Mouse (Mus musculus): Measurements from ENCODE around the gene Agmo. TPM values are rescaled to one million over a fixed set of nuclear protein-coding genes. Genes with fewer than 3 reads are reported as not detected.

Agmo gene
- polyA plus RNA-seq (2012; rRNA removed) = 1.5 and 3.1 TPM in 2 replicates

DNA sequence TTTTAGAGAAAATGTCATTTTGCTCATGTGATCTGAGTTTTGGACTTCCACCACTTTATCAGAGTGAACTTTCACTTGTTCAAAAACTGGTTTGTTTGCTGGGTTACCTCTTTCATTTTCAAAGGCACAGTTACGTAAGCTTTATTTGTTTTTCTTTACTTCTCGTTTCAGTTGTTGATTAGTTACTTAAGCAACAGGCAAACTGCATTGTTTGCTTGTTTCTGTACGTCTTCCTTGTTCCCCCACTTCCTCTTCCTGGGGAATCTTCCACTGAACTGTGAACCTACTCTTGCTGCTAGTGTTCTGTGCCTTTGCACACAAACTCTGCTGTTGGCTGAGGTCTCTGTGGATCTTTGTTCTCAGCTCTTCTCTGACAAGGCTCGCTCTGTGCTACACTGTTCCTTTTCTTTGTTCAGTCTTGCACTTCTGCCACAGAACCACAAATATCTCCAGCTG, at the start of gene Agmo:
TSS of gene Agmo (plus strand) at position 76 of the 456 bp plus-strand sequence.

Other genes with a start within 250 kb of the Agmo start
- 0.46 and 0.78 TPM in 2 replicates for gene Meox2, start 133.1 kb upstream of the Agmo start, polyA plus RNA-seq (2012; rRNA removed)

All from stomach, adult 2 months (tissue).